Comparison of ENCODE assay signal across 20 mouse cellular contexts in the genomic region with DNA sequence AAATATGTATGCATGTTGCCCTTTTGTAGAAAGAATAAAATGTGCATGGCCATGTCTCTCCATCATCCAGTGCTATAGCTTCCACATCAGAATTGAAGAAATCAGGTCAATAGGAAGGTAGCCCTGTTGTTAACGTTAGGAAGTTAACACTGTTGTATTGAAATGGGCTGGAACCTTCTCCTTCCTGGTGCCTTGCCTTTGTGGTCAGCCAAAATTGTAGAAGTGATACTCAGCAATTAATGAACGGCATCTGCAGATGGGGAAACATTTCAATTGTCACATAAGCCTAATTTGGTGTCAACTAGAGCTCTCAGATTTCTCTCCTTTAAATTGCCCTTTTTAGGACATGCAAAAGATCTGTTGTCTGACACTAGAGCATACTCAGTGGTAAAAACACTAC.
"Had no signal": no experiment of that assay in that cellular context is flagged by ENCODE, and none has a peak within 500 bp of the region (broad histone marks: within the 10 kb centered on the region; RNA-seq: fewer than 3 reads in every experiment).

No protein-coding gene starts in this region.

- ATAC-seq: midbrain, embryonic 13.5 days; midbrain, embryonic 16.5 days had no signal

- H3K9me3 ChIP-seq: midbrain, embryonic 13.5 days; neural tube, embryonic 13.5 days; neural tube, embryonic 15.5 days had no signal

- H3K4me3 ChIP-seq: megakaryocyte, embryonic 14.5 days; midbrain, embryonic 13.5 days; myocyte; neural tube, embryonic 13.5 days; neural tube, embryonic 15.5 days had no signal

- DNase-seq: lung, adult 18-20 months; lung, embryonic 14.5 days; lung, postnatal 10 days; lung, postnatal 36 days; retina, postnatal 1 day; right cerebral cortex, adult 18-20 months; right cerebral cortex, postnatal 25 days; right cerebral cortex, postnatal 4 days; spleen, adult 18-20 months; thymus, adult 18-20 months; thymus, postnatal 14 days; thymus, postnatal 36 days had no signal

- H3K36me3 ChIP-seq: midbrain, embryonic 13.5 days; neural tube, embryonic 13.5 days; neural tube, embryonic 15.5 days had no signal

- H3K27ac ChIP-seq: macrophage; midbrain, embryonic 13.5 days; neural tube, embryonic 13.5 days; neural tube, embryonic 15.5 days had no signal

- H3K27me3 ChIP-seq: megakaryocyte, embryonic 14.5 days; midbrain, embryonic 13.5 days; neural tube, embryonic 13.5 days; neural tube, embryonic 15.5 days had no signal

- H3K9ac ChIP-seq: lung, embryonic 14.5 days; midbrain, embryonic 13.5 days; neural tube, embryonic 13.5 days; neural tube, embryonic 15.5 days had no signal

- H3K4me2 ChIP-seq: lung, embryonic 14.5 days; midbrain, embryonic 11.5 days; midbrain, embryonic 13.5 days; neural tube, embryonic 13.5 days; neural tube, embryonic 15.5 days had no signal

- H3K4me1 ChIP-seq: megakaryocyte, embryonic 14.5 days; midbrain, embryonic 13.5 days; neural tube, embryonic 13.5 days; neural tube, embryonic 15.5 days had no signal
